Mouse (Mus musculus) layer of hippocampus, adult 11-12 months (tissue): ENCODE measurements at regions not wholly inside any gene's neighbourhood (a gene's known extent, or its start where the extent isn't known, plus 50 kb on each side); places are given as distances from the start of the nearest gene placed in this dataset.

Experiments used
- DNase-seq: peaks from one replicate; pipeline ENCODE4 v3.0.0; 2022; ENCODE audit warnings: low spot score

DNA sequence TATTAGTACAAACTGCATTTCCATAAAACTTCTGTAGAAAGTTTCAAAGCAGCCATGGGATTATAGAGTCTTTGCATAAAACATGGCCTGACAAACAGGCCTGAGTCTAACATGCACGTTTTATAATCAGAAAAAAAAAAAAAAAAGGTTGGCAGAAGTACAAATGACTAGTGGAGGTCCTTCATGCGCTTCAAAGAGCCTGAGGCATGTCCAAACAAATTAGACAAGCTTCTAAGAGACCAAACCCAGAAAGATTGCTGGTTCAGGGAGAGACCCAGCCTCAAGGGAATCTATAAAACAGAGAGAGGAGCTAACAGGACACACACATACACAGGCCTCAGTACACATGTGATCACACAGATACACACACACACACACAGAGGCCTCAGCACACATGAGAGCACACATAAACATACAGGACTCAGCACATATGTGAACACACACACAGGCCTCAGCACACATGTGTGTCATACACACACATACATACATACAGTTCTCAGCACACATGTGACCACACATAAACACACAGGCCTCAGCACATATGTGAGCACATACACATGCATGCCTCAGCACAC lies 57.0 kb upstream of the Gnaq start:
- no peak for DNase-seq

- DNase-seq: no peak
Measured at GRCm38 (mm10) chr19:16075026-16075425, 57.6 kb upstream of the Gnaq start.

DNA sequence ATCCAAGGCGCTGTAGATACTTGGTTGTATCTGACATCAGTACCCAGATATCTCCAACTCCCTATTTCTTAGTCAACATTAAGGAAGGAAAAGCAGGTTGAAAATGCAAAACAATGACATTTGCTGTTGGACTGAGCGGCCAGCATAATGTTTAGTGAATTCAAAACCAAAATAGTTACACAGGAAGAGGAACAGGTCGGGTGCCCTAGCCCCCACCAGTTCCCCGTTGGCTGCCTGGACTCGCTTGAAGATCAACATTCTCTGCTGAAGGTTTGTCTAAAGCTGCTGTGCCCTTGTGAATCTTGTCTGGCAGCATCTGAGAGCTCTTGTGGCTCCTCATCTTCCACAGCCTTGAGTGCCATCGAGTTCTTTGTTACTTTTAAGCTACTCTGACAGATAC lies 65.3 kb upstream of the Gnaq start:
- DNase-seq: no peak

DNA sequence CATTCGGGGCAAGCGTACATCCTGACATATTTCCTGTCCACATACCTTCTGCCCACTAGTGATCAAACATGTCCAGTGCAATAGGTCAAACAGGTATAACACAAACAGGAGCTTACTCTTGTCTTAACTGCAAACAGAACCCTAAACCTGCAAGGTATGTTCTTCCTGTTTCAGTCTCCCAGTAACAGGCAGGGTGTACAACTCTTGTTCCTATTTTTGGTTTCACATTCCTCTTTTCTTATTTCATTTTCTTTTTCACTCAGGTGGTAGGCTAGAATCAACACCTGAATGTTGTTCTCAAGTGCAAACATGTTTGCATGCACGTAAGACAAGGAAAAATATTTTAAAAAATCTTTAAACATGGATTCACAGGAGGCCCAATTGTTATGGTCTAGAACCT lies 67.7 kb upstream of the Gnaq start:
- no peak for DNase-seq

GRCm38 (mm10) chr19:16063916-16064580 lies 68.6 kb upstream of the Gnaq start:
- DNase-seq: peak; percentile 90

- DNase-seq: no peak
Measured at GRCm38 (mm10) chr19:16063533-16063915, 69.1 kb upstream of the Gnaq start.

- DNase-seq: no peak
Measured at GRCm38 (mm10) chr19:16061821-16062220, 70.8 kb upstream of the Gnaq start.

GRCm38 (mm10) chr19:16059026-16059425 lies 73.6 kb upstream of the Gnaq start:
- no peak for DNase-seq

DNA sequence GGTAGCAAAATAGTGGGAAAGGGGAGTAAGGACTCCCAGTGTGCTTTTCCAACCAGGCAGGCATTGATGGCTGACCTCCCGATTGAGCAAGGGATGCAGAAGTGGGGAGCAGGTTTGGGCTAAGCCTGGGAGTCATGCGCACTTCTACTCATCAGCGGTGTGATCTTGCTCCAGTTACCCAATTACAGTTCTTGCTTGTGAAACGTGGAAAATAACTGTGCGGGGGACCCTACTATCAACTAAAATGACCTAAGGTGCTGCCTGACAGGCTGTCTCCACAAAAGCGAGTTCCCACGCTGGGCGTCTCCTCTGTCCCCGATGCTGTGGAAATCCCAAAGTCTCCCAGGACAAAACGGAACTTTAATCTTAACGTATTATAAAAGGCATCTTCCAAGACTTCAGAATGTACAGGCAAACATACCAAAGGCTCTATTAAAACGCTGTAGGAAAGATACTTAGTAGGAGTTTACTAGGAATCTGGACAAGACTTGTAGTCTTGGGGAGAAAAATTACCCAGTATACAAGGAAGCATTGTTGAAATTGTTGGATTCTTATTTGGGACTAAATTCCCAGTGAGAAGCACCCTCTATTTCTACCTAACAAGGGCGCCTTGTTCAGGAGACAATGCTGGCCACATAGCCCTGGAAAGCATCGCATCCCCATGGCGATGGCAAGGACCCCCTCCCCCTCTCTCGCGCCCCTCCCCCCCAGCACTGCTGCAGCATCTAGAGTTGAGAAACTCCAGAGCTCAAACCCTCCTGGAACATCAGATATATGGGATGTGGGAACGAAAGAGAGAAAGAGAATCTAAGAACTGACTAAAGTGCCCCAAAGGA lies 65.6 kb upstream of the Cep78 start:
- peak; percentile 38 for DNase-seq

GRCm38 (mm10) chr19:16049646-16050045 lies 64.9 kb upstream of the Cep78 start:
- DNase-seq: no peak

DNA sequence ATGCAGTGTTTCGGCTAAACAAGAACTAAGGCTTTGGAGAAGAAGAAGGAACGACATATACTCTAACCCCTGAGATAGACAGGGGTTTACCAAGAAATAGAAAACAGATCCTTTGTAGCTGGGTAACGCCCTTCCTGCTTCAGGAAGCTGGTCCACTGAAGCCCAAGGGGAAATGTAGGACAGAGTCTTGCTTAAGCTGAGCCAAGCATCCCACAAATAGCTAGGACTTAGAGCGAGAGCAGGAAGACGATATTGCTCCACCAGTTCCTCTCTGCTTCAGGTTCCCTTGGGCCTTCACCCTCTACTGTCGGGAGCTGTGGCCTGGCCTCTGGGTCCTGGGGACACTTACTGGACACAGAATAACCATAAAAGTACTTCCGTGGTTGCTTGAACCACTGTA lies 62.2 kb upstream of the Cep78 start:
- DNase-seq: no peak

DNA sequence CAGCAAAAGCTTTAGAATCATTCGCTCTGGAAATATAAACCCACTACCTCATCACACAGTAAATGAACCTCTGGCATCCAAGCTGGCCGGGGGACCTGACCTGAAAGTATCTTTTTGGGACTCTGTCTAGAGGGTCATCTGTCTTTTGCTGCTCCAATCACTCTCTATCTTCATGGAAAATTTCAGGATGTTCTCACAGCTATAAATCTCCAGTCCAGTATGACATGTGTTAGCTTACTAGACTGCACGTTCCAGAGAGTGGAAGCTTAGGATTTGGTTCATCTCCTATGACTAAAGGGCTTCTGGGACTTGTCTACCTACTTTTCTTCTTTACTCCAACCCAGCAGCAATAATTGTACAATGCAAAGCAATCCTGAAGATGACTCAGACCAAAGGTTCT lies 60.5 kb upstream of the Cep78 start:
- DNase-seq: no peak

DNA sequence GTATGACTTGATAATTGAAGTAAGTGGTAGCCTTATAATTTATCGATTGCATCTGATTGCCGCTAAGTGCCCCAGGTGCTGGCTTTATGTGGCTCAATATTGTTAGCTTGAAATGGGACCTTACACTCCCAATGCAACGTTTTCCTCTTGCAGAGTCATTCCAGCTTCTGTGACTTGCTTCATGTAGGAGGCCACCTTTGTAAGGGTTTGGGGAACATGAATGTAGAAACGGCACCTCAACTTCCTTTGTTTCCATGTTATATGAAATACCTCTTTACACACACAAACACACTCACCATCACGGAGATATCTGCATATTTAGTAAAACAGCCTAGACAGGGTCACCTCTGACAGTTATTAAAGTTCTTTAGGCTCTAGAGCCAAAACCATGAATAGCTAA lies 59.4 kb upstream of the Cep78 start:
- no peak for DNase-seq

DNA sequence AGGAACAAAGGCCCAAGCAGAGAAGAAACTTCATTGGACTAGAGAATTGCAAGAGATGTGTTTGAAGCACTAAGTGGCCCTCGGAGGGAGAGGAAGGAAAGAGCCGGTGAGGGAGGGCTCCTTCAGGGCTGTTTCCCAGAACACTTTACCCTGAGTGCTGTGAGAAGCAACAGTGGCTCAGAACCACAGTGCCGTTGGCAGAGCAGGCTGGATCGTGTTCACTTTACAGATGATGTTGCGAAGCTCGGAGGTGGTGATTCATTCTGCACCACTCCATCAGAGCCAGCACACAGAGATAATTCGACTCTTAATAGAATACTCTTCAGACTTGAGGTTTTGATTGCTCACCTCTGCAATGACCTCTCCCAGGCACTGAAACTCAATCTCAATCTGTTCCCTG lies 58.2 kb upstream of the Cep78 start:
- DNase-seq: no peak

DNA sequence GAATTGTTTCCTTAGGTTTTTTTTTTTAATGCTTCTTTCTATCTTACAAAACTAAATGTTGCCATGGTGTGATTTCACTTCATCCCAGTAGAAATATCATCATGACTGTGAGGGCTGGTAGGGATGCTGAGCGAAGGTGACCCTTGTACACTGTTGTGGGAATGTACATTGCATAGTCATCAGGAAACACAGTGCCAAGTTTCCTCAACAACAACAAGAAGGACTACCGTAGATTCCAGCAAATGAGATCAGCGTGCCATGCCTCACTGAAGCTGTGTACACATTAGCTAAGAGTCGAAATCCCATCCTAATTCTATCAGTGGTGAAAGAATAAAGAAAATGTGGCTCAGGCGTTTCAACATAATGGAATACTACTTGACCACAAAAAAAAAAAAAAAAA lies 57.1 kb upstream of the Cep78 start:
- no peak for DNase-seq

DNA sequence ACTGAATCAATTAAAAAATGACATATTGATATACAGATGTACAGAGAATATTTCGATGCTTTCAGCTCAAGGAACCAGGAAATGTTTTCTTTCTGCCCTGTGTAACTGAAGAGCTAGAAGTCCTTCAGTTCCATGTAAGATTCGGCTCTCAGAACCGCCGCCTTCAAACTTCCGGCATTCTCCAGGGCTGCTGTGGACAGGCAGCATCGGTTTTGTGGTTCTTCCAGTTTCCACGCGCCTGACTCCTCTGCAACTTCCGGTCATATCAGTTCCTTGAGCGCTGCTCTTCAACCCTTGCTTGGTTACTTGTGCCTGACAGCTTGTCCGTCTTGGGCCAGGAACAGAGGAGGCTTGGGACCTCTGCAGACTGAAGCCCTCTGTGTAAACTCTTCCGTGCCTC lies 53.0 kb upstream of the Cep78 start:
- no peak for DNase-seq
